Comparison of ENCODE assay signal across 17 mouse cellular contexts in the genomic region with DNA sequence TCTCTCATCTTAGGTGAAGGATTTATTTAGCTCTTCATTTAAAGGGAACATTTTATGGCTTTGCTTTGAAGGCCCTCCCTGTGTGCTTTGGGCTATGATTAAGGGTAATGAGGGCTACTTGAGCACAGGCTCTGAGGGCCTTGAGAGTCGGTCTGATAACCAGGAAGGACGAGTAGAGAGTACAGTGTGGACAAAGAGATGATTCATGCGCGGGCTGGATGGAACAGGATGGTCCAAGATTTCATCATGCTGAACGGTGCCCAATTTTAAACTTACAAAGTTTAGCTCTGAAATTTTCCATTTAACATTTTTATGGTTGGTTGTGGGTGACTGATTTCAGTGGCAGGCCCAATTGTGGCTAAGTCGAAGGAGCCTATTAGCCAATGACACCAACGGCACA. TPM values are rescaled to one million over a fixed set of nuclear protein-coding genes. Genes with fewer than 3 reads are reported as not detected.
"Had no signal": no experiment of that assay in that cellular context is flagged by ENCODE, and none has a peak within 500 bp of the region (broad histone marks: within the 10 kb centered on the region; RNA-seq: fewer than 3 reads in every experiment).

No protein-coding gene starts in this region.

- H3K36me3 ChIP-seq: limb, embryonic 15.5 days; liver, embryonic 12.5 days; midbrain, embryonic 15.5 days; neural tube, embryonic 12.5 days; stomach, embryonic 15.5 days had no signal

- DNase-seq: kidney, adult 9 months; kidney, postnatal 36 days; lung, embryonic 14.5 days; lung, postnatal 10 days; right cerebral cortex, postnatal 14 days; thymus, adult 18-20 months; thymus, postnatal 14 days had no signal

- H3K4me3 ChIP-seq: limb, embryonic 15.5 days; liver, embryonic 12.5 days; megakaryocyte, embryonic 14.5 days; midbrain, embryonic 15.5 days; neural tube, embryonic 12.5 days; stomach, embryonic 15.5 days had no signal

- H3K4me1 ChIP-seq: liver, embryonic 12.5 days; neural tube, embryonic 12.5 days had no signal

- H3K27ac ChIP-seq: kidney, postnatal 0 days; limb, embryonic 15.5 days; liver, embryonic 12.5 days; macrophage; midbrain, embryonic 15.5 days; neural tube, embryonic 12.5 days; stomach, embryonic 15.5 days had no signal

RNA-seq across cellular contexts. Expression of a gene that starts 5.4 kb away (rescaled TPM):
- total RNA-seq: neutrophil, adult 5-6 weeks had no signal
- polyA plus RNA-seq: liver, embryonic 12.5 days; macrophage; spleen, adult 2 months had no signal
